Mouse (Mus musculus) layer of hippocampus, adult 8-10 months (tissue): Measurements from ENCODE around the gene Mbtps2. TPM values are rescaled to one million over a fixed set of nuclear protein-coding genes. Genes with fewer than 3 reads are reported as not detected.

ENCODE experiments used
- DNase-seq, 2 experiments: peaks; one replicate each; pipeline ENCODE4 v3.0.0; 2022; ENCODE audit warnings: low spot score in 2 of 2
- total RNA-seq, 4 experiments: library from RNA; stranded (reverse); gene quantifications; 2 replicates each; pipeline ENCODE4 v1.2.4; 2022

Gene Mbtps2
- total RNA-seq, 4 experiments from 2014 or later: 31.0 to 38.8 (median 33.0) TPM

DNA sequence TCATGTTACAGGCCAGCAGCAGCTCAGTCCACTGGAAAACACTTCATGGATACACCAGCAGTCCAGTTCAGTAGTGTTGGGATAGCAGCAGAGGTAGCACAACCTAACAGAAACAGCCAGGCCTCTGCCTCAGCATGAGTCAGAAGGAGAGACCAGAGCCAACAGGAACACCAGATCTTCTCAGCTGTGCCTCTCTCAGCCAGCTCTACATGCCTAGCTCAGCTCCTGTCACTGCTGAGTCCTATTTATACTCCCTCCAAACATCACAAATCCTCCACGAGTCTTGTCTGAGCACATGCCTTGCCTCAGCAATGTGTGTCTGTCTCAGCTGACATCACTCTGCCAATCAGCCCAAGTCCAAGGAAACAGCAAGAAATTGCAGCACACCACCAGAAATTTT lies 94.0 kb downstream of the Mbtps2 start:
- DNase-seq: no peak

DNA sequence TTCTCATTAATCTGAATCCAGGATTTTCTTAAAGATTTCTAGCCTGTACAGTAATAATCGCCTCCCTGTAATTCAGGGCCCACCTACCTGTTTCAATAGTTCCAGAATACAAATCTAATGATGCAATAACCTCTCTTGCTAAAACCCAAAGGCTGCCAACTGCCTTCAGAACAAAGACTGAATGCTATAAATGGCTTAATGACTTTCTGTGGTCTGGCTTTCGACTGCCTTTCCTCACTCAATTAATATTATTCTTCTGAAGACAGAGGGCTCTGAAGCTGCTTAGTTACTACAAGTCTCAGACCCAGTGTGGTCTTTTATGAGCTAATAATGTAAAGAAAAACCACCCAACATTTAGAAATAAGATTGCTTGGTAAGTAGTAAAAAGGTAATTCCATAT lies 96.6 kb downstream of the Mbtps2 start:
- DNase-seq: no peak

DNA sequence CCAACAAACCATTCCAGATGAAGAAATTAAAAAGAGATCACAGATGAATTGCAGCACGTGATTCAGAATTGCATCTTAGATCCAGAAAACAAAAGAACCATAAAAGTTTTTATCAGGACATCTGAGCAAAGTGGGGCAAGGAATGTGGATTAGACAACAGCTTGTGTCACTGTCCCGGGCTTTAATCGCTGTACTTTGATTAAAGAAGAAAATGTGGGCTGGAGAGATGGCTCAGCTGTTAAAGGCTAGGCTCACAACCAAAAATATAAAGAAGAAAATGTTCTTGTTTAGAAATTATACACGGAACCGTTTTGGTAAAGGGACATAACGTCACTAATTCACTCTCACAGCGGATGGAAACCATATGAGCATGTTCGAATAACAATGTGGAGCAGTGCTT lies 98.5 kb downstream of the Mbtps2 start:
- no peak for DNase-seq

DNA sequence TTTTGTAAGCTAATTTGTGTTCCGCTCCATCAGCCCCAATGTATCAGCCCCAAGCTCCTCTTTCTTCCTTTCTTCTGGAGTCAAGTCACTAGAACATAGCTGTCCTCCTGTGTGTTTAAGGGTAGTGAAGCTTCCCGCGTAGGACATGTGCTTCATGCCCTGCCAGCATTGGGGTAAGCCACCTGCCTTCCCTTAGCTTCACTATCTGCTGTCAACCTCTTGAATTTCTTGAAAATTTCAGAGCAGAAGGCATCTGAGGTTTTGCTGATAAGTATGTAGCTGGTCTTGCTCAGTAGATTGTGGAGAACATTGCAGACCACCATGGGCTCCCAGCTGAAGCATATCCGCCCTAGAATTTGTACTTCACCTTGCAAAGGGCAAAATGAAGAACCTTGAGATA lies 105.4 kb downstream of the Mbtps2 start:
- DNase-seq: no peak

DNA sequence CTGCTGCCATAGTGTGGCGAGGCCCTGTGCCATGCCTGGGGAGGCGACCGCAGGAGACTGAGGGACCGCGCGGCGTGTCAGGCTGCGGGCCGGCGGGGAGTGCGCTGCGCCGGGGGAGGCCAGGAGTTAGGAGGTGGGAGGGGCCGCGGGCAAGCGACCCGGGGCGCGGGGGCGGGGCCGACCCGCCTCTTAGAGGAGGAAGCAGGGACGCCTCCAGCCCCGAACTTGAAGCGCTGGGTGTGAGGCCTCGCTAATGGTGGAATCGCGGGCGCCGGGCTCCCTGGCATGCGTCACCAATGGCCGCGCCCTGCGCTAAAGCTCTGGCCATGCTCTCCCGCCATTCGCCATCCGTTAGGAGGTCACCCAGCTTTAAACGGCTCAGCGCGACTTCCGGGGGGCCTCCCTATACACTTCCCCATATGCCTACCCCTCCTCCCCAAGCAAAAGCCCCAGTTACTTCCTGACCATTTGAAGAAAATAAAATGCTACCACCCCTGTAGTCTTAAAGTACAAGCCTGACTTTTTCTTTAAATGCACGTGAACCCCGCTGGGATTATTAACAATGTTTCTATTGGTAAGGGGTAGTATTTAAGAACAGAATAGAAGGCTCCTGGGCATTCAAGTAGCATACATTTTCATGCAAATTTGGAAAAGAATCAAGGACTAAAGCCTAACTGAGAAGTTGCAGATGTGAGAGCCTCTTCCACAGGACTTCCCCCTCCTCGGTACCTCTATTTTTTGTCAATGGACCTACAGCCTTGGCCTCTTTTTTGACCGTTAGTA lies 106.4 kb downstream of the Mbtps2 start, which contains the start of gene Sms:
Sms (minus strand) TSS at position 344 of the 783 bp plus-strand sequence.
- DNase-seq: peak; percentile 10 to 23

DNA sequence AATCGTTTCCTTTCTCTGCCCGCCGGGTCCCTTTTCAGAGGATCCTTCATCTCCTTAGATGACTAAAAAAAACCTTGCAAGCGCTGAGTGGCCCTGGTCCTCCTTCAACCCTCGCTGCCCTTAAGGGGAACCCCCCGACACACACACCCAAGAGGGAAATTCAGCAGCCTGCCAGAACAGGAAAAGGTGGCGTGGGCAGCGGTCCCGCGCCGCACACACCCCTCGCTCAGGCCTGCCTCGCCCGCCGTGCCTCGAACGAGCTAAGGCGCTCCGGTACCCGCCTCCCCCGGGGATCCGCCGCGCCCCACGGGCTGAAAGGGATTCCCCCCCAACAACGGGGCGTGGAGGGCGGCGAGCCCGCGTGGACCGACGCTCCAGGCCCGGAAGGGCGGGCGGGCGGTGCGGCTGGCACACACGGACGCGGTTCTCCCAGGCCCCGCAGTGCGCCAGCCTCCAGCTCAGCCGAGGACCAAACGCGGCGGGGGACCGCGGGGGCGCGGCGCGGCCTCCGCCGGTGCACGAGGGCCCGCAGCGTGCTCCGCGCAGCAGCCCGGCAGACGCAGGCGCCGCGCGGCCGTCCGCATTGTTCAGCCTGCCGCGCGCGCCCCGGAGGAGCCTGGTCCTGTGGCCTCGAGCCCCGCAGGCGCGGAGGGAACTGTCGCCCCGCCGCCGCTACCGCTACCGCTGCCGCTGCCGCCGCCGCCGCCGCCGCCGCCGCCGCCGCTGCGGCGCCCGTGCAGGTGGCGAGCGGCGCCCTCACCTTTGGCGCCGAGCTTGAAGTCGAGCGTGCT lies 107.2 kb downstream of the Mbtps2 start:
- DNase-seq: peak; percentile 8 to 14

DNA sequence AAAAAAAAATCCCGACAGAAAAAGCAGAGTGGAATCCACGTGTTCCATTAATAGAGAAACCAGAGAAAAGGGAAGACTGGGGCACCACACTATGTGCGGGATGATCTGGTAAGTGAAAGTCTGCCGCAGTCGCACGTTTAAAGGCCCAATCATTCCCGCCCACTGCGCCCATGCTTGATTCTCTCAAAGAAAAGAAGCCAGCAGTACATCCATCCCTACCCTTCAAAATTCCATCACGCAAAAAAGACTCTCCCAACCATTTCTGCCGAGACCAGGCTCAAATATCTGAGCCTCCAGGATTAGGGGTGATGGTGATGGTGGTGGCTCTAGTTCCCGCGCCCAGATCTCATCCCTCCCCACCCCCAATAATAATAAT lies 107.8 kb downstream of the Mbtps2 start:
- DNase-seq: peak in 1 of 2 experiments; percentile 12

DNA sequence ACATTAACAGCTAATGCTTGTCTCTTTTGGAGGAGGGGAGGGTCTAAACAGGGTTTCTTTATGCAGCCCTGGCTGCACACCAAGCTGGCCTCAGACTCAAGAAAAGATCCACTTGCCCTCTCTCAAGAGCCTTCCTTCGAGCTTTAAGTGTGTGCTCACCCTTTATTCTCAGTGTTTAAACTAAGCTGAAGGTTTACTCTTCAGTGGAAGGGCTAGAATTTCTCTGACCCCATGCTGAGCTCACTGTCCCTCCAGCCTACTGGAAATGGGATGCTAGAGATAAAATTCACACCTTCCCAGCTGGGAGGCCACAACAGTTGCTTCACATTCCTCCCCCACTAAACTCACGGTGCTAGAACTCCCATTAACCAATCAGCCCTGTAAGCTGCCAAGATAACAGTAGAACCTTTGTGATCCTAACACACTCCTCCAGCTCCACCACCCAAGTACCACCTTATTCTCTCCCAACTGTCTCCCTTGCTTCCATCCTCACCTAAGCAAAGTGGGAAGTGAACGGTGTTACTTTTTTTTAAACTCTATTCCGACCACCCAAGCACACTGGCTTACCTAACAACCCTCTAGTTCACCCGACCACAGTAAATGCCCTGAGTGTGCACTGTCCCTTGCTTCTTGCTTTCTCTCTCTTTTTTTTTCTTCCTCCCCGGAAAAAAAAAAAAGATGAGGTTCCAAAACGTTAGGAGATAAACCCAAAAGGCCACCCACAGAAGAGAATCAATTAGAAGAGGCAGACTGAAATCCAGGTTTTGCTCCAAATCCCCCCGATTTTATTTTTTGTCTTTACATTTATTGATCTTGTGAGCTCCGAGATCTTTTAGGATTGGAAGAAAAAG lies 108.4 kb downstream of the Mbtps2 start:
- DNase-seq: no peak

DNA sequence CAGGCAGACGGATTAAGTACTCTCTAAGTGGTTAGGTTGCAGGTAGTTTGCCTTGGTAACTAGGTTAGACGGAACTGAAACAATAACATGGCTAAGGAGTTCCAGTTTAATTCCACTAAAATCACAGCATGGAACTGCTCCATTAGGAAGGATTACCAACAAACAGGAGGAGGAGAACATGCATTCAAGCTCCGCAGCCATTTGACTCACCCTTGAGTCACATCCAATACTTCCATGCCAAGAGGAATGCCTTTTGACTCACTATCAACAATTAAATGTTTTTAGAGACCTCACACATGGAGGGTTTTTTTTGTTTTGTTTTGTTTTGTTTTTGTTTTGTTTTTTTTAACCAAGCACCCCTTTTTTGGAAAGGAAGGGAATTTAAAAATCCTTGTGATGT lies 109.7 kb downstream of the Mbtps2 start:
- DNase-seq: no peak

DNA sequence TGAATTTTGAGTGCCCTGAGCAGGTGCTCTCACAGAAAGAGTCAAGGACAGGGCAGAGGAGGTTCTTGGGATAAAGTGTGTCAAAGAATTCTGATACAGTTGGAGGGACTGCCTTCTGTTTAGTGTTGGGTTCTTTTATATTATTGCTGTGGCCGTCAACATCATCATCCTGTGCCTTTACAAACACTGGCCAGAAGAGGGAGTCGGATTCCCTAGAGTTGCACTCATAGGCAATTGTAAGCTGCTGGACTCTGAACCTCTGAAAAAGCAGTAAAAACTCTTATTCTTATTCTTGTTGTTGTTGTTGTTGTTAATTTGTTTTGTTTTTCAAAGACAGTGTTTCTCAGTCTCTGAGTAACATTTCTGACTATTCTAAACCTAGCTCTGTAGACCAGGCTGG lies 111.8 kb downstream of the Mbtps2 start:
- DNase-seq: peak in 1 of 2 experiments; percentile 17

Other genes with a start within 250 kb of the Mbtps2 start
- gene Phex, start 183.4 kb downstream of the Mbtps2 start, total RNA-seq: under 1 TPM; 0.09 to 0.53 (median 0.27) TPM
- gene Sms, start 106.4 kb downstream of the Mbtps2 start, total RNA-seq: 100 to 1,000 TPM in 1 of 4 experiments, 10 to 100 TPM in 3; 69.7 to 105 (median 90.4) TPM
- under 1 TPM in 1 of 4 experiments, not detected in 3; 0.80 TPM for gene Yy2, start 29.7 kb downstream of the Mbtps2 start, total RNA-seq
- under 1 TPM in 1 of 4 experiments, not detected in 3; 0.55 TPM for gene Smpx, start 100.2 kb upstream of the Mbtps2 start, total RNA-seq
- under 1 TPM in 2 of 4 experiments, not detected in 2; 0.24 to 0.27 TPM for gene Klhl34, start 219.7 kb upstream of the Mbtps2 start, total RNA-seq